Mouse (Mus musculus): ENCODE data around the gene Gpr35. TPM values are rescaled to one million over a fixed set of nuclear protein-coding genes. Genes with fewer than 3 reads are reported as not detected.

Gene Gpr35
- polyA plus RNA-seq, 1 experiment from 2014 or later: 0.32 TPM

DNA sequence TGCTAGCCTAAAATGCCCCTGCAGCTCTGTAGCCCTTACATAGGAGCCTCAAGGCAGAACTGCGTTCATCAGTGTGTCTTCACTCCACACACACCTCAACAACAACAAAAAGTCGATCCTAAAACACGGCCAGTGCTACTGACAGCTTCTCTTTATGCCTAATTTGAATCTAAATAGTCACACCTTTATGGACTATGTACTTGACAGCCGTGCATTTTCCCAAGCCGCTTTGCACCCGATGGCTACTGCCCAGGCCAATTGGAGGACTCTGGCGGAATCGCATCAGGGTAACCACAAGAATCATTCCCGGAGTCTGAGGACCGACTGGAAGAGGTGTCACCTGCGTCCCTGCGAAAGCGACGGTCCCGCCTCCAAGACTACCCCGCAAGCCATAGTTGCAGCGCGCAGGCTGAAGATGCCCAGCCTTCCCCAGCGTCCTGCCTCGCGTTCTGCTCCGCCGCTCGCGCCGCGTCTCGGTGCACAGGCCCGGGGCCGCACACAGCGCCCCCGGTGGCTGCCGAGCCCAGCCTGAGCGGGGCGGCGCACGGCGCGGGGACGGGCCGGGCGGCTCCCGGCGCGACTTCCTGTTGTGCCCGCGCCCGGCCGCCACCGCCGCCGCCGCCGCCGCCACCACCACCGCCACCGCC lies 40.3 kb upstream of the Gpr35 start, which contains the start of gene Rnpepl1:
Gene Rnpepl1, plus strand, starts transcription at position 545 of the 647 bp plus-strand sequence.
- under 1% methylated on average over 47 of the region's 57 CpGs for WGBS
- Histone ChIP-seq H3K9me3 (ENCODE audit: control insufficient read depth, low read length) (no peaks in the 10 kb centered on the region), H3K4me3 (replicated peaks; ENCODE audit: low read length) (peak within 1 kb of the TSS; percentile 88), H3K27ac (peak within 1 kb of the TSS; percentile 96), H3K9ac (peak within 1 kb of the TSS; percentile 96), H3K36me3 (replicated peaks; ENCODE audit: control insufficient read depth, insufficient read depth) (peaks cover 20% of the 10 kb centered on the region), H3K4me2 (replicated peaks) (peak within 1 kb of the TSS; percentile 86), H3K4me1 (replicated peaks; ENCODE audit: control insufficient read depth, insufficient read depth, low read length) (peaks cover 41% of the 10 kb centered on the region), H3K27me3 (ENCODE audit: control insufficient read depth, insufficient read depth, low read length) (no peaks in the 10 kb centered on the region)
- peak; percentile 79 for DNase-seq (ENCODE audit: low spot score)
- ATAC-seq (ENCODE audit: low FRiP score): peak; percentile 80

DNA sequence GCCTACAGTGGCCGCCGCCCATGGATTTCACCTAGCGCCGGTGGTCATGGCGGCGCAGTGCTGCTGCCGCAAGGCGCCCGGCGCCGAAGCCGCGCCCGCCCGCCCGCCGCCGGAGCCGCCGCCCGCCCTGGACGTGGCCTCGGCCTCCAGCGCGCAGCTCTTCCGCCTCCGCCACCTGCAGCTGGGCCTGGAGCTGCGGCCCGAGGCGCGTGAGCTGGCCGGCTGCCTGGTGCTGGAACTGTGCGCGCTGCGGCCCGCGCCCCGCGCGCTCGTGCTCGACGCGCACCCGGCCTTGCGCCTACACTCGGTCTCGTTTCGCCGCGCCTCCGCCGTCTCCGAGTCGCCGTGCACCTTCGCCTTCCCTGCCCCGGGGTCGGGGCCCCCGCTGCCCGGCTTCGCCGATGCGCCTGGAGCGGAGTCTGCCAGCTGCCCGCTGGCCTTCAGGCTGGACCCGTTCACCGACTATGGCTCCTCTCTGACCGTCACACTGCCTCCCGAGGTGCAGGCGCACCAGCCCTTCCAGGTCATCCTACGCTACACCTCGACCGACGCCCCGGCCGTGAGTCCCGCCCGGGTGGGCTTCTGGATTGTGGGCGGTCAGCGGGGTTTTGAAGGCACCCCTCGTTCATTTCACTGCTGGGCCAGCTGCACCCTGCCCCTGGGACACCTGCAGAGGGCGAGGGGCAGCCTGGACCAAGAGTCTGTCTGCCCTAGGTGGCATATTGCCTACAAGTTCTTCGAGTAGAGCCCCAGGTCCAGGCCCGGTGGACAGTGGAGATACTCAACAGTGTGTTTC lies 39.5 kb upstream of the Gpr35 start:
- Histone ChIP-seq H3K27me3 (ENCODE audit: control insufficient read depth, insufficient read depth, low read length) (no peaks in the 10 kb centered on the region), H3K36me3 (replicated peaks; ENCODE audit: control insufficient read depth, insufficient read depth) (peaks cover 28% of the 10 kb centered on the region), H3K9me3 (ENCODE audit: control insufficient read depth, low read length) (no peaks in the 10 kb centered on the region), H3K9ac (peak overlapping the region; percentile 96), H3K4me1 (replicated peaks; ENCODE audit: control insufficient read depth, insufficient read depth, low read length) (peaks cover 41% of the 10 kb centered on the region), H3K27ac (peak overlapping the region; percentile 96), H3K4me2 (replicated peaks) (peak overlapping the region; percentile 86), H3K4me3 (replicated peaks; ENCODE audit: low read length) (peak overlapping the region; percentile 88)
- under 1% methylated on average over 52 of the region's 85 CpGs for WGBS
- ATAC-seq (ENCODE audit: low FRiP score) (peak; percentile 38), DNase-seq (ENCODE audit: low spot score) (peak; percentile 69)

- peaks cover 35% of the 10 kb centered on the region for H3K4me1 ChIP-seq (replicated peaks; ENCODE audit: control insufficient read depth, insufficient read depth, low read length)
- H3K36me3 ChIP-seq (replicated peaks; ENCODE audit: control insufficient read depth, insufficient read depth): peaks cover 34% of the 10 kb centered on the region
- H3K9me3 ChIP-seq (ENCODE audit: control insufficient read depth, low read length): no peaks in the 10 kb centered on the region
- no peak for DNase-seq (ENCODE audit: low spot score)
- 30% methylated on average over 8 of the region's 8 CpGs for WGBS
- peak overlapping the region; percentile 88 for H3K4me3 ChIP-seq (replicated peaks; ENCODE audit: low read length)
- H3K9ac ChIP-seq: peak overlapping the region; percentile 96
- peak overlapping the region; percentile 86 for H3K4me2 ChIP-seq (replicated peaks)
- H3K27ac ChIP-seq: peak overlapping the region; percentile 96
- no peak for ATAC-seq (ENCODE audit: low FRiP score)
- no peaks in the 10 kb centered on the region for H3K27me3 ChIP-seq (ENCODE audit: control insufficient read depth, insufficient read depth, low read length)
Observed at GRCm38 (mm10) chr1:92911721-92912138, 38.9 kb upstream of the Gpr35 start.

DNA sequence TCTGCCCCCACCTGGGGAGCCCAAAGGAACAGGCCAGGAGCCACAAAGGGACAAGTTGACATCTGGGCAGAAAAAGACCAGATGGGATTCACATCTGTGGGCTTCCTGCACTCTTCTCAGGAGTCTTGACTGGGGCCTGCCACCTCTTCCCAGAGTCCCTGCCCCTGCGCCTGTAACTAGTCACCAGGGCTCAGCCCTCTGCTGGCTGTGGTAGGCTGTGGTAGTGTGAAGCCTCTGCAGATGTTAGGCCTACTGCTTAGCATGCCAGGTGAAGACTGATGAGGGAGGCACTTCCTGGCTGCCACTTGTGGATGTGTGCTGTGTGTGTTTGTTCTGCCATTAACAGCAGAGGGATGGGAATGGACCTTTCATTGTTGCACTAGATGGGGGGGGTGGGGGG lies 38.4 kb upstream of the Gpr35 start:
- H3K4me2 ChIP-seq (replicated peaks): peak overlapping the region; percentile 86
- WGBS: 32% methylated on average over 1 of the region's 1 CpGs
- no peak for ATAC-seq (ENCODE audit: low FRiP score)
- peaks cover 35% of the 10 kb centered on the region for H3K4me1 ChIP-seq (replicated peaks; ENCODE audit: control insufficient read depth, insufficient read depth, low read length)
- no peak overlapping the region for H3K27ac ChIP-seq
- no peaks in the 10 kb centered on the region for H3K27me3 ChIP-seq (ENCODE audit: control insufficient read depth, insufficient read depth, low read length)
- peak overlapping the region; percentile 96 for H3K9ac ChIP-seq
- H3K4me3 ChIP-seq (replicated peaks; ENCODE audit: low read length): peak overlapping the region; percentile 88
- no peak for DNase-seq (ENCODE audit: low spot score)
- H3K36me3 ChIP-seq (replicated peaks; ENCODE audit: control insufficient read depth, insufficient read depth): peaks cover 39% of the 10 kb centered on the region
- H3K9me3 ChIP-seq (ENCODE audit: control insufficient read depth, low read length): no peaks in the 10 kb centered on the region

- DNase-seq (ENCODE audit: low spot score): no peak
Observed at GRCm38 (mm10) chr1:92914239-92914638, 36.4 kb upstream of the Gpr35 start.

DNA sequence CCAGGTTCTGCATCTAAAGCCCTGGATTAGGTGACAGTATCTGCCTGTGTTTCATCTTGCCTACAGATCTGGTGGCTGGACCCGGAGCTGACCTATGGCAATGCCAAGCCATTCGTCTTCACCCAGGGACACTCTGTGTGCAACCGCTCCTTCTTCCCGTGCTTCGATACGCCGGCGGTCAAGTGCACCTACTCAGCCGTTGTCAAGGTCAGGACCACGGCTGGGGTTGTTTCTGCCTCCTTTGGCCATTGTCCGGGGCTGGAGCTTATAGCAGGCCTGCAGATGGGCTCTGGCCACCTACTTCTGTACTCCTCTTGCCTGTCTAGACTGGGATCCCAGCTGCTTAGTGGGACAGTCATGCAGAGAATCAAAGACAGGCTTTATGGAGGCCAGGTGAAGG lies 35.7 kb upstream of the Gpr35 start:
- H3K4me3 ChIP-seq (replicated peaks; ENCODE audit: low read length): no peak overlapping the region
- H3K9ac ChIP-seq: no peak overlapping the region
- no peaks in the 10 kb centered on the region for H3K9me3 ChIP-seq (ENCODE audit: control insufficient read depth, low read length)
- peaks cover 20% of the 10 kb centered on the region for H3K4me1 ChIP-seq (replicated peaks; ENCODE audit: control insufficient read depth, insufficient read depth, low read length)
- no peak overlapping the region for H3K27ac ChIP-seq
- H3K4me2 ChIP-seq (replicated peaks): no peak overlapping the region
- ATAC-seq (ENCODE audit: low FRiP score): no peak
- 96% methylated on average over 11 of the region's 11 CpGs for WGBS
- no peak for DNase-seq (ENCODE audit: low spot score)
- peaks cover 66% of the 10 kb centered on the region for H3K36me3 ChIP-seq (replicated peaks; ENCODE audit: control insufficient read depth, insufficient read depth)
- H3K27me3 ChIP-seq (ENCODE audit: control insufficient read depth, insufficient read depth, low read length): no peaks in the 10 kb centered on the region

More at GRCm38 (mm10) chr1:92914239-92914638, 36.4 kb upstream of the Gpr35 start:
- H3K4me1 ChIP-seq (replicated peaks; ENCODE audit: control insufficient read depth, insufficient read depth, low read length): peaks cover 28% of the 10 kb centered on the region
- H3K36me3 ChIP-seq (replicated peaks; ENCODE audit: control insufficient read depth, insufficient read depth): peaks cover 59% of the 10 kb centered on the region
- no peak overlapping the region for H3K27ac ChIP-seq
- no peak overlapping the region for H3K4me3 ChIP-seq (replicated peaks; ENCODE audit: low read length)
- WGBS: 85% methylated on average over 4 of the region's 4 CpGs
- H3K4me2 ChIP-seq (replicated peaks): no peak overlapping the region
- no peaks in the 10 kb centered on the region for H3K27me3 ChIP-seq (ENCODE audit: control insufficient read depth, insufficient read depth, low read length)
- no peak for ATAC-seq (ENCODE audit: low FRiP score)
- H3K9ac ChIP-seq: no peak overlapping the region
- H3K9me3 ChIP-seq (ENCODE audit: control insufficient read depth, low read length): no peaks in the 10 kb centered on the region

- Histone ChIP-seq H3K27me3 (ENCODE audit: control insufficient read depth, insufficient read depth, low read length) (no peaks in the 10 kb centered on the region), H3K36me3 (replicated peaks; ENCODE audit: control insufficient read depth, insufficient read depth) (peaks cover 80% of the 10 kb centered on the region)
- WGBS: 91% methylated on average over 9 of the region's 9 CpGs
Observed at GRCm38 (mm10) chr1:92916725-92917124, 33.9 kb upstream of the Gpr35 start.

DNA sequence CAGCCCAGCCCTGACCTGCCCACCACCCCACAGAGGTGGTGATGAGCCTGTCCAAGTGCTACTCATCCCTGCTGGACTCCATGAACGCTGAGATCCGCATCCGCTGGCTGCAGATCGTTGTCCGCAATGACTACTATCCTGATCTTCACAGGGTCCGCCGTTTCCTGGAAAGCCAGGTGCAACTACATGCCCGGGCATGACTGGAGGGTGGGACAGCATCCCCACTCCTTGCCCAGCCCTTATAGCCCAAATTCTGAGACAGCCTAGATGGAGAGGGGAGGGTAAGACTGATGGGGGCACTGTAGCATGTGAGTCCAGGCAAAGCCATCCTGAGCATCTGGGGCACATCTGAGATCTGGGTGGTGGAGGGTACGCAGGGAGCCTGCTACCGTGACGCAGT lies 31.5 kb upstream of the Gpr35 start:
- 95% methylated on average over 11 of the region's 11 CpGs for WGBS
- no peak for DNase-seq (ENCODE audit: low spot score)
- H3K4me2 ChIP-seq (replicated peaks): no peak overlapping the region
- no peak overlapping the region for H3K27ac ChIP-seq
- no peak overlapping the region for H3K4me3 ChIP-seq (replicated peaks; ENCODE audit: low read length)
- H3K9ac ChIP-seq: no peak overlapping the region
- H3K9me3 ChIP-seq (ENCODE audit: control insufficient read depth, low read length): no peaks in the 10 kb centered on the region
- H3K4me1 ChIP-seq (replicated peaks; ENCODE audit: control insufficient read depth, insufficient read depth, low read length): no peaks in the 10 kb centered on the region
- no peak for ATAC-seq (ENCODE audit: low FRiP score)
- H3K27me3 ChIP-seq (ENCODE audit: control insufficient read depth, insufficient read depth, low read length): no peaks in the 10 kb centered on the region
- H3K36me3 ChIP-seq (replicated peaks; ENCODE audit: control insufficient read depth, insufficient read depth): peaks cover 72% of the 10 kb centered on the region

More at GRCm38 (mm10) chr1:92916725-92917124, 33.9 kb upstream of the Gpr35 start:
- Histone ChIP-seq H3K9ac (no peak overlapping the region), H3K4me3 (replicated peaks; ENCODE audit: low read length) (no peak overlapping the region), H3K9me3 (ENCODE audit: control insufficient read depth, low read length) (no peaks in the 10 kb centered on the region), H3K27ac (no peak overlapping the region), H3K4me2 (replicated peaks) (no peak overlapping the region), H3K4me1 (replicated peaks; ENCODE audit: control insufficient read depth, insufficient read depth, low read length) (peaks cover 14% of the 10 kb centered on the region)
- no peak for ATAC-seq (ENCODE audit: low FRiP score)
- no peak for DNase-seq (ENCODE audit: low spot score)

- no peak overlapping the region for H3K4me3 ChIP-seq (replicated peaks; ENCODE audit: low read length)
- 79% methylated on average over 12 of the region's 12 CpGs for WGBS
- DNase-seq (ENCODE audit: low spot score) (no peak), ATAC-seq (ENCODE audit: low FRiP score) (0 out of 2 replicates have a peak, but pooled peaks have one; percentile 15)
- peaks cover 66% of the 10 kb centered on the region for H3K36me3 ChIP-seq (replicated peaks; ENCODE audit: control insufficient read depth, insufficient read depth)
- no peaks in the 10 kb centered on the region for H3K27me3 ChIP-seq (ENCODE audit: control insufficient read depth, insufficient read depth, low read length)
- H3K27ac ChIP-seq: no peak overlapping the region
- no peaks in the 10 kb centered on the region for H3K4me1 ChIP-seq (replicated peaks; ENCODE audit: control insufficient read depth, insufficient read depth, low read length)
- no peak overlapping the region for H3K9ac ChIP-seq
- no peak overlapping the region for H3K4me2 ChIP-seq (replicated peaks)
- no peaks in the 10 kb centered on the region for H3K9me3 ChIP-seq (ENCODE audit: control insufficient read depth, low read length)
Observed at GRCm38 (mm10) chr1:92919775-92920174, 30.9 kb upstream of the Gpr35 start.
